Mouse (Mus musculus) intestine, postnatal 0 days (tissue): ENCODE results near the gene Gm14391. TPM values are rescaled to one million over a fixed set of nuclear protein-coding genes. Genes with fewer than 3 reads are reported as not detected.

Experiments used
- polyA plus RNA-seq: library from polyadenylated mRNA; unstranded; fragments of >200 nt; fragmentation: Nextera tagmentation; extraction: Ambion mirVana; gene quantifications from 2 replicates; pipeline ENCODE4 v1.2.1, GENCODE M21; 2015

Gm14391 gene
- polyA plus RNA-seq, 1 experiment from 2014 or later, result 1.3 TPM

Other genes with a start within 250 kb of the Gm14391 start
- not detected in 2 replicates for gene Gm14444, start 196.7 kb downstream of the Gm14391 start, polyA plus RNA-seq
- gene Gm14393, start 139.1 kb downstream of the Gm14391 start, polyA plus RNA-seq, result 0.77 and 1.2 TPM in 2 replicates
- gene Gm14399, start 64.9 kb downstream of the Gm14391 start, polyA plus RNA-seq, result 2.1 and 2.2 TPM in 2 replicates
- 0.13 and 0.17 TPM in 2 replicates for gene Gm14443, start 31.0 kb downstream of the Gm14391 start, polyA plus RNA-seq
- gene Gm14440, start 68.2 kb upstream of the Gm14391 start, polyA plus RNA-seq, result 0.41 TPM in 1 of 2 replicates, not detected in the other
- gene Gm4631, start 131.3 kb upstream of the Gm14391 start, polyA plus RNA-seq, result 4.9 and 5.5 TPM in 2 replicates
- gene Zfp968, start 165.5 kb upstream of the Gm14391 start, polyA plus RNA-seq, result 2.0 and 2.1 TPM in 2 replicates
- gene Gm4724, start 228.9 kb upstream of the Gm14391 start, polyA plus RNA-seq, result 2.9 and 4.8 TPM in 2 replicates